Mouse (Mus musculus): ENCODE results near the gene Prpsap1. TPM values are rescaled to one million over a fixed set of nuclear protein-coding genes. Genes with fewer than 3 reads are reported as not detected.

The Prpsap1 gene
- polyA plus RNA-seq, 1 experiment = 129 TPM

- no peaks in the 10 kb centered on the region for H3K4me1 ChIP-seq (ENCODE audit: control insufficient read depth, insufficient read depth, low read length)
Measured at GRCm38 (mm10) chr11:116490232-116491107, 3.5 kb downstream of the Prpsap1 start.

GRCm38 (mm10) chr11:116489771-116490231 is 4.2 kb downstream of the Prpsap1 start:
- no peaks in the 10 kb centered on the region for H3K4me1 ChIP-seq (ENCODE audit: control insufficient read depth, insufficient read depth, low read length)
- no peak for DNase-seq
- peak overlapping the region; percentile 95 for H3K4me3 ChIP-seq (replicated peaks; ENCODE audit: insufficient read depth, low read depth, low read length)
- no peaks in the 10 kb centered on the region for H3K27me3 ChIP-seq (ENCODE audit: control insufficient read depth, insufficient read depth, low read length)
- TF ChIP-seq CTCF (IDR thresholded peaks at IDR 0.05; ENCODE audit: borderline replicate concordance, insufficient read depth, low read depth, low read length) (no peak), POLR2A (IDR thresholded peaks at IDR 0.05; ENCODE audit: borderline replicate concordance, insufficient read depth, low read length) (no peak)
- under 1% methylated on average over 39 of the region's 39 CpGs for WGBS
- H3K27ac ChIP-seq (ENCODE audit: insufficient read depth, low read length) = peak overlapping the region; percentile 63

More at GRCm38 (mm10) chr11:116490232-116491107, 3.5 kb downstream of the Prpsap1 start:
- peak; percentile 86 to 90 for DNase-seq
- under 1% methylated on average over 62 of the region's 62 CpGs for WGBS
- Histone ChIP-seq H3K27me3 (ENCODE audit: control insufficient read depth, insufficient read depth, low read length) (no peaks in the 10 kb centered on the region), H3K4me3 (replicated peaks; ENCODE audit: insufficient read depth, low read depth, low read length) (peak overlapping the region; percentile 95), H3K27ac (ENCODE audit: insufficient read depth, low read length) (peak overlapping the region; percentile 63)
- no peak for TF ChIP-seq CTCF (IDR thresholded peaks at IDR 0.05; ENCODE audit: borderline replicate concordance, insufficient read depth, low read depth, low read length)
- TF ChIP-seq POLR2A (IDR thresholded peaks at IDR 0.05; ENCODE audit: borderline replicate concordance, insufficient read depth, low read length) = peak; percentile 86

GRCm38 (mm10) chr11:116488693-116489375 is 5.2 kb downstream of the Prpsap1 start:
- H3K27me3 ChIP-seq (ENCODE audit: control insufficient read depth, insufficient read depth, low read length) = no peaks in the 10 kb centered on the region
- peak overlapping the region; percentile 95 for H3K4me3 ChIP-seq (replicated peaks; ENCODE audit: insufficient read depth, low read depth, low read length)
- no peaks in the 10 kb centered on the region for H3K4me1 ChIP-seq (ENCODE audit: control insufficient read depth, insufficient read depth, low read length)
- H3K27ac ChIP-seq (ENCODE audit: insufficient read depth, low read length) = no peak overlapping the region
- 60% methylated on average over 14 of the region's 14 CpGs for WGBS
- TF ChIP-seq CTCF (IDR thresholded peaks at IDR 0.05; ENCODE audit: borderline replicate concordance, insufficient read depth, low read depth, low read length) = peak; percentile 33; the same call in 1 of the 2 replicates
- TF ChIP-seq POLR2A (IDR thresholded peaks at IDR 0.05; ENCODE audit: borderline replicate concordance, insufficient read depth, low read length) = no peak
- no peak for DNase-seq

- Histone ChIP-seq H3K4me3 (replicated peaks; ENCODE audit: insufficient read depth, low read depth, low read length) (no peak overlapping the region), H3K27ac (ENCODE audit: insufficient read depth, low read length) (no peak overlapping the region), H3K27me3 (ENCODE audit: control insufficient read depth, insufficient read depth, low read length) (no peaks in the 10 kb centered on the region), H3K4me1 (ENCODE audit: control insufficient read depth, insufficient read depth, low read length) (no peaks in the 10 kb centered on the region)
- DNase-seq = no peak
- TF ChIP-seq POLR2A (IDR thresholded peaks at IDR 0.05; ENCODE audit: borderline replicate concordance, insufficient read depth, low read length) = no peak
- TF ChIP-seq CTCF (IDR thresholded peaks at IDR 0.05; ENCODE audit: borderline replicate concordance, insufficient read depth, low read depth, low read length) = no peak
Measured at GRCm38 (mm10) chr11:116488207-116488606, 5.8 kb downstream of the Prpsap1 start.

GRCm38 (mm10) chr11:116484261-116484660 is 9.7 kb downstream of the Prpsap1 start:
- TF ChIP-seq POLR2A (IDR thresholded peaks at IDR 0.05; ENCODE audit: borderline replicate concordance, insufficient read depth, low read length) (no peak), CTCF (IDR thresholded peaks at IDR 0.05; ENCODE audit: borderline replicate concordance, insufficient read depth, low read depth, low read length) (no peak)
- 95% methylated on average over 8 of the region's 8 CpGs for WGBS

GRCm38 (mm10) chr11:116481776-116482175 is 12.2 kb downstream of the Prpsap1 start:
- WGBS = 12% methylated on average over 7 of the region's 7 CpGs
- H3K27ac ChIP-seq (ENCODE audit: insufficient read depth, low read length) = no peak overlapping the region

More at GRCm38 (mm10) chr11:116484261-116484660, 9.7 kb downstream of the Prpsap1 start:
- no peak overlapping the region for H3K4me3 ChIP-seq (replicated peaks; ENCODE audit: insufficient read depth, low read depth, low read length)
- H3K27ac ChIP-seq (ENCODE audit: insufficient read depth, low read length) = no peak overlapping the region
- no peaks in the 10 kb centered on the region for H3K27me3 ChIP-seq (ENCODE audit: control insufficient read depth, insufficient read depth, low read length)
- H3K4me1 ChIP-seq (ENCODE audit: control insufficient read depth, insufficient read depth, low read length) = peaks cover 18% of the 10 kb centered on the region
- no peak for DNase-seq

GRCm38 (mm10) chr11:116480975-116481374 is 13.0 kb downstream of the Prpsap1 start:
- peaks cover 18% of the 10 kb centered on the region for H3K4me1 ChIP-seq (ENCODE audit: control insufficient read depth, insufficient read depth, low read length)
- no peak for TF ChIP-seq POLR2A (IDR thresholded peaks at IDR 0.05; ENCODE audit: borderline replicate concordance, insufficient read depth, low read length)
- no peak for TF ChIP-seq CTCF (IDR thresholded peaks at IDR 0.05; ENCODE audit: borderline replicate concordance, insufficient read depth, low read depth, low read length)
- H3K27me3 ChIP-seq (ENCODE audit: control insufficient read depth, insufficient read depth, low read length) = no peaks in the 10 kb centered on the region
- H3K4me3 ChIP-seq (replicated peaks; ENCODE audit: insufficient read depth, low read depth, low read length) = no peak overlapping the region
- H3K27ac ChIP-seq (ENCODE audit: insufficient read depth, low read length) = peak overlapping the region; percentile 29; the same call in 1 of the 2 replicates
- DNase-seq = peak in 1 of 2 experiments; percentile 43
- 29% methylated on average over 8 of the region's 8 CpGs for WGBS

More at GRCm38 (mm10) chr11:116481776-116482175, 12.2 kb downstream of the Prpsap1 start:
- peak; percentile 41 to 64 for DNase-seq
- H3K4me1 ChIP-seq (ENCODE audit: control insufficient read depth, insufficient read depth, low read length) = peaks cover 18% of the 10 kb centered on the region
- H3K4me3 ChIP-seq (replicated peaks; ENCODE audit: insufficient read depth, low read depth, low read length) = no peak overlapping the region
- no peaks in the 10 kb centered on the region for H3K27me3 ChIP-seq (ENCODE audit: control insufficient read depth, insufficient read depth, low read length)
- TF ChIP-seq CTCF (IDR thresholded peaks at IDR 0.05; ENCODE audit: borderline replicate concordance, insufficient read depth, low read depth, low read length) (no peak), POLR2A (IDR thresholded peaks at IDR 0.05; ENCODE audit: borderline replicate concordance, insufficient read depth, low read length) (no peak)
